In the genomic region with DNA sequence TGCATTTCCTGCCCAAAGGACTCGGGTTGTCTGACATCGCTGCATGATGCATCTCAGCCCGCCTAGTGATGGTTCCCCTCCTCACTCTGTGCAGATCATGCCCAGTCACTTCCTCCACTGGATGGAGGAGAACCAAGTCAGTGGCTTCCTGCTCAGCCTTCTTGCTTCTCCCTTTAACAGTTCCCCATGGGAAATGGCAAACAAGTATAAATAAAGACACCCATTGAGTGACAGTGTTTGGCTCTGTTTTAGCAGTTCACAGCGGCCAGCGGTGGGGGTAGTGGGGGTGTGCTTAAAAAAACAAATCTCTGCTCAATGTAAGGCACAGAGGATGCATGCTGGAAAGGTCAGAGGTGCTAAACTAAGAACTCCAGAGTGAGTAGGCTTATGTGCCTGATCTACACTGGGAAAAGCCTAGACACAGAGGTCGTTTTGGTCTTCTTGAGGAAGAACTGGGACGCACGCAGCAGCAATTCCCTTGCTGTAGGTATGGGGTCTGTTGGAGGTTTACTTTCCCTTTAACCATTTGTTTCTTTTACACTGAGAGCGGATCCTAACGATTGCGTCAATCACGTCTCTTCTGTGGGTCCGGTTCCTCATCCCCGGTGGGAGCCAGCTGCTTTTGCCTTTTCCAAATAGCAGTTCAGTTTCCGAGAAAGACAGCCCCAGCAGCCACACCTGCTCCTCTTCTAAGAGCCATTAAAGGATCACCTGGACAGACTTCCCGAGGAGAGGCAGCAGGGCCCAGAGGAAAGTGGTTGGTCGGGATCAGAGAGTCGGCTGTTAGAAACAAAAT, we compare ENCODE assay signal across 10 mouse cellular contexts. TPM values are rescaled to one million over a fixed set of nuclear protein-coding genes. Genes with fewer than 3 reads are reported as not detected.
DNase-seq lines count a peak whose midpoint lies in the region; ATAC-seq and TF ChIP-seq lines count a peak whose summit lies in the region.
"Had no signal": no experiment of that assay in that cellular context is flagged by ENCODE, and none has a peak within 500 bp of the region (broad histone marks: within the 10 kb centered on the region; RNA-seq: fewer than 3 reads in every experiment).

No protein-coding gene starts in this region.

- DNase-seq in layer of hippocampus, adult 11-12 months (ENCODE audit: low spot score), result peak; percentile 23
- no peak for DNase-seq in layer of hippocampus, postnatal 25 days (ENCODE audit: extremely low spot score in 1 of 2, low spot score in 1 of 2)
- DNase-seq in MEL (ENCODE audit: low read depth, low spot score), result peak; percentile 37
- DNase-seq in brain, adult 2 months (ENCODE audit: low read depth, low spot score), result peak; percentile 53
- DNase-seq in lung, postnatal 4 days, result peak; percentile 45 to 53
- DNase-seq in embryo, embryonic 11 days, result no peak
- no peak for DNase-seq in midbrain, embryonic 14.5 days
- DNase-seq: right cerebral cortex, postnatal 14 days had no signal

- no peak overlapping the region for H3K4me3 ChIP-seq in MEL (ENCODE audit: control insufficient read depth in 1 of 2, insufficient read depth in 1 of 2, low read depth in 2 of 2, low read length in 2 of 2)
- no peak overlapping the region for H3K4me3 ChIP-seq in midbrain, embryonic 14.5 days (replicated peaks; ENCODE audit: low read depth, low read length)

- no peak overlapping the region for H3K9ac ChIP-seq in MEL (ENCODE audit: control insufficient read depth, low read depth, low read length, poor library complexity, severe bottlenecking)
- H3K9ac ChIP-seq in midbrain, embryonic 14.5 days (replicated peaks; ENCODE audit: low read length), result no peak overlapping the region

- H3K27me3 ChIP-seq in MEL (ENCODE audit: control insufficient read depth in 1 of 2, insufficient read depth in 2 of 2, low read length in 2 of 2), result no peaks in the 10 kb centered on the region
- H3K27me3 ChIP-seq in midbrain, embryonic 14.5 days (ENCODE audit: control insufficient read depth, insufficient read depth, low read length), result no peaks in the 10 kb centered on the region

- H3K4me1 ChIP-seq in MEL (ENCODE audit: control insufficient read depth in 1 of 2, insufficient read depth in 2 of 2, low read length in 2 of 2), result peaks cover 13 to 16% of the 10 kb centered on the region in 2 experiments
- peaks cover 4% of the 10 kb centered on the region; the same call in 1 of the 2 replicates for H3K4me1 ChIP-seq in midbrain, embryonic 14.5 days (ENCODE audit: control insufficient read depth, insufficient read depth, low read length)

- H3K27ac ChIP-seq in MEL (ENCODE audit: control insufficient read depth, low read depth, low read length), result no peak overlapping the region
- no peak overlapping the region for H3K27ac ChIP-seq in midbrain, embryonic 14.5 days (replicated peaks; ENCODE audit: low read depth, low read length)

- H3K36me3 ChIP-seq in MEL (ENCODE audit: control insufficient read depth in 1 of 2, insufficient read depth in 2 of 2, low read length in 2 of 2), result peaks cover 0 to 12% of the 10 kb centered on the region in 2 experiments; a peak in 2 of 4 replicates
- H3K36me3 ChIP-seq in midbrain, embryonic 14.5 days (ENCODE audit: control insufficient read depth, insufficient read depth, low read length), result no peaks in the 10 kb centered on the region

- no peak for TF ChIP-seq RAD21 in MEL (IDR thresholded peaks at IDR 0.05; ENCODE audit: low read depth, low read length)

- no peak for TF ChIP-seq POLR2A in MEL (IDR thresholded peaks at IDR 0.05; ENCODE audit: control insufficient read depth in 1 of 2, insufficient read depth in 1 of 2, low read depth in 1 of 2, low read length in 2 of 2, poor library complexity in 1 of 2)

- WGBS in midbrain, embryonic 14.5 days, result 69% methylated on average over 18 of the region's 18 CpGs

- TF ChIP-seq CTCF in MEL (IDR thresholded peaks at IDR 0.05 in 2 of 3, conservative IDR thresholded peaks at IDR 0.05 in 1 of 3; ENCODE audit: control insufficient read depth in 1 of 3, insufficient read depth in 1 of 3, low read depth in 2 of 3, low read length in 3 of 3, poor library complexity in 1 of 3, severe bottlenecking in 1 of 3), result no peak

- H3K4me2 ChIP-seq in midbrain, embryonic 14.5 days (ENCODE audit: low read length), result no peak overlapping the region
- H3K4me2 ChIP-seq: heart, embryonic 11.5 days had no signal

- no peaks in the 10 kb centered on the region for H3K9me3 ChIP-seq in MEL (replicated peaks; ENCODE audit: insufficient read depth, low read length)
- H3K9me3 ChIP-seq in midbrain, embryonic 14.5 days (ENCODE audit: control insufficient read depth, low read length), result no peaks in the 10 kb centered on the region

- peaks cover 8% of the 10 kb centered on the region for H3K79me2 ChIP-seq in MEL (ENCODE audit: control insufficient read depth, insufficient read depth, low read length, poor library complexity)

- TF ChIP-seq EP300 in MEL (IDR thresholded peaks at IDR 0.05; ENCODE audit: low read depth in 1 of 2, low read length in 2 of 2), result no peak

- no peak for ATAC-seq in midbrain, embryonic 14.5 days (ENCODE audit: low FRiP score, low TSS enrichment)

TF ChIP-seq in MEL, 35 proteins besides CTCF, POLR2A, EP300 and RAD21:
- no peak for TF ChIP-seq ZNF384 (IDR thresholded peaks at IDR 0.05; ENCODE audit: low read depth, low read length)
- no peak for TF ChIP-seq CHD1 (IDR thresholded peaks at IDR 0.05; ENCODE audit: low read depth, low read length)
- no peak for TF ChIP-seq CHD2 (IDR thresholded peaks at IDR 0.05; ENCODE audit: low read length)
- no peak for TF ChIP-seq USF2 (IDR thresholded peaks at IDR 0.05; ENCODE audit: borderline replicate concordance in 1 of 2, insufficient read depth in 1 of 2, low read depth in 1 of 2, low read length in 2 of 2)

RNA-seq across cellular contexts. Expression of a gene that starts 1.8 kb away (rescaled TPM):
- total RNA-seq in layer of hippocampus, postnatal 25 days (2021), result 10 to 100 TPM in 1 of 2 experiments, 1 to 10 TPM in 1; 9.7 to 12.3 TPM
- total RNA-seq in MEL (2012; rRNA removed), result 5.2 and 5.9 TPM in 2 replicates
- 1 to 10 TPM in 1 of 2 experiments, not detected in 1; 7.5 TPM for polyA plus RNA-seq in MEL (2012; ENCODE audit: insufficient read depth in 1 of 2, insufficient read length in 2 of 2, low read depth in 1 of 2, low replicate concordance in 2 of 2, missing spikeins in 1 of 2)
- polyA plus RNA-seq in midbrain, embryonic 14.5 days (2014; fragmentation: Nextera tagmentation; extraction: Ambion mirVana), result 6.8 and 7.1 TPM in 2 replicates

RNA-seq across cellular contexts. Expression of a gene that starts 26.3 kb away (rescaled TPM):
- 1 to 10 TPM; 3.9 to 4.4 TPM for total RNA-seq in layer of hippocampus, postnatal 25 days (2021)
- total RNA-seq in MEL (2012; rRNA removed), result not detected in 2 replicates
- under 1 TPM in 1 of 2 experiments, not detected in 1; 0.25 TPM for polyA plus RNA-seq in MEL (2012; ENCODE audit: insufficient read depth in 1 of 2, insufficient read length in 2 of 2, low read depth in 1 of 2, low replicate concordance in 2 of 2, missing spikeins in 1 of 2)
- 8.6 and 22.2 TPM in 2 replicates for polyA plus RNA-seq in midbrain, embryonic 14.5 days (2014; fragmentation: Nextera tagmentation; extraction: Ambion mirVana)
- total RNA-seq: megakaryocyte-erythroid progenitor cell, adult 5-6 weeks had no signal

RNA-seq across cellular contexts. Expression of a gene that starts 47.8 kb away (rescaled TPM):
- 1 to 10 TPM in 1 of 2 experiments, under 1 TPM in 1; 0.54 to 1.1 TPM for total RNA-seq in layer of hippocampus, postnatal 25 days (2021)
- total RNA-seq in MEL (2012; rRNA removed), result 0.16 and 0.62 TPM in 2 replicates
- polyA plus RNA-seq in MEL (2012; ENCODE audit: insufficient read depth in 1 of 2, insufficient read length in 2 of 2, low read depth in 1 of 2, low replicate concordance in 2 of 2, missing spikeins in 1 of 2), result under 1 TPM in 1 of 2 experiments, not detected in 1; 0.21 TPM
- polyA plus RNA-seq in midbrain, embryonic 14.5 days (2014; fragmentation: Nextera tagmentation; extraction: Ambion mirVana), result 0.29 and 0.30 TPM in 2 replicates
- total RNA-seq: megakaryocyte-erythroid progenitor cell, adult 5-6 weeks had no signal

Comparison
In these comparisons a context has a peak if more than half of its experiments do, and no peak if none do; other contexts are left out.
1. DNase-seq: peak in layer of hippocampus, adult 11-12 months (single experiment), MEL (single experiment), brain, adult 2 months (single experiment) and lung, postnatal 4 days (2 of 2); none in layer of hippocampus, postnatal 25 days (0 of 2), embryo, embryonic 11 days (single experiment) and midbrain, embryonic 14.5 days (single experiment).